Mouse (Mus musculus): ENCODE data around the gene Ostf1.

The Ostf1 gene

GRCm38 (mm10) chr19:18631644-18632219 lies at the start of gene Ostf1, which contains the start of gene Nmrk1:
Gene Ostf1 (minus strand): TSS chr19:18631823.
Gene Nmrk1 (plus strand): TSS chr19:18631950.
- peak; percentile 72 for DNase-seq (ENCODE audit: extremely low read depth, low read depth)

- no peak for DNase-seq (ENCODE audit: extremely low read depth, low read depth)
Observed at GRCm38 (mm10) chr19:18673116-18673515, 41.5 kb upstream of the Ostf1 start.

- no peak for DNase-seq (ENCODE audit: extremely low read depth, low read depth)
Observed at GRCm38 (mm10) chr19:18672498-18672897, 40.9 kb upstream of the Ostf1 start.

GRCm38 (mm10) chr19:18671056-18671741 lies 39.6 kb upstream of the Ostf1 start:
- DNase-seq (ENCODE audit: extremely low read depth, low read depth) = peak; percentile 43

GRCm38 (mm10) chr19:18670608-18671007 lies 39.0 kb upstream of the Ostf1 start, which contains the start of gene Carnmt1:
Gene Carnmt1 (plus strand): TSS chr19:18670764.
- DNase-seq (ENCODE audit: extremely low read depth, low read depth) = peak; percentile 76

GRCm38 (mm10) chr19:18669551-18669950 lies 37.9 kb upstream of the Ostf1 start:
- DNase-seq (ENCODE audit: extremely low read depth, low read depth) = no peak

GRCm38 (mm10) chr19:18666966-18667365 lies 35.3 kb upstream of the Ostf1 start:
- DNase-seq (ENCODE audit: extremely low read depth, low read depth) = no peak

- peak; percentile 41 for DNase-seq (ENCODE audit: extremely low read depth, low read depth)
Observed at GRCm38 (mm10) chr19:18663904-18664303, 32.3 kb upstream of the Ostf1 start.

GRCm38 (mm10) chr19:18661683-18662082 lies 30.1 kb upstream of the Ostf1 start:
- DNase-seq (ENCODE audit: extremely low read depth, low read depth) = no peak

GRCm38 (mm10) chr19:18660466-18660865 lies 28.8 kb upstream of the Ostf1 start:
- DNase-seq (ENCODE audit: extremely low read depth, low read depth) = no peak

- no peak for DNase-seq (ENCODE audit: extremely low read depth, low read depth)
Observed at GRCm38 (mm10) chr19:18659349-18659748, 27.7 kb upstream of the Ostf1 start.

GRCm38 (mm10) chr19:18658473-18658872 lies 26.9 kb upstream of the Ostf1 start:
- DNase-seq (ENCODE audit: extremely low read depth, low read depth) = no peak

- DNase-seq (ENCODE audit: extremely low read depth, low read depth) = no peak
Observed at GRCm38 (mm10) chr19:18655999-18656398, 24.4 kb upstream of the Ostf1 start.

GRCm38 (mm10) chr19:18654984-18655383 lies 23.4 kb upstream of the Ostf1 start:
- no peak for DNase-seq (ENCODE audit: extremely low read depth, low read depth)

- no peak for DNase-seq (ENCODE audit: extremely low read depth, low read depth)
Observed at GRCm38 (mm10) chr19:18654330-18654729, 22.7 kb upstream of the Ostf1 start.

GRCm38 (mm10) chr19:18653058-18653457 lies 21.4 kb upstream of the Ostf1 start:
- no peak for DNase-seq (ENCODE audit: extremely low read depth, low read depth)

GRCm38 (mm10) chr19:18652592-18652991 lies 21.0 kb upstream of the Ostf1 start:
- DNase-seq (ENCODE audit: extremely low read depth, low read depth) = no peak

- DNase-seq (ENCODE audit: extremely low read depth, low read depth) = peak; percentile 25
Observed at GRCm38 (mm10) chr19:18650473-18650872, 18.9 kb upstream of the Ostf1 start.

- DNase-seq (ENCODE audit: extremely low read depth, low read depth) = peak; percentile 19
Observed at GRCm38 (mm10) chr19:18649955-18650354, 18.3 kb upstream of the Ostf1 start.

GRCm38 (mm10) chr19:18648558-18648945 lies 16.9 kb upstream of the Ostf1 start:
- no peak for DNase-seq (ENCODE audit: extremely low read depth, low read depth)

GRCm38 (mm10) chr19:18647775-18648557 lies 16.3 kb upstream of the Ostf1 start:
- DNase-seq (ENCODE audit: extremely low read depth, low read depth) = peak; percentile 27

- DNase-seq (ENCODE audit: extremely low read depth, low read depth) = peak; percentile 95
Observed at GRCm38 (mm10) chr19:18646853-18647420, 15.3 kb upstream of the Ostf1 start.
